Mouse (Mus musculus) cerebellum, postnatal 36 days (tissue): Measurements from ENCODE around the gene Adam1b.
A peak's percentile ranks its signal among the peaks of the same experiment; 100 is the strongest.

Experiments used
- DNase-seq, 2 experiments: peaks; one replicate each; pipeline ENCODE4 v3.0.0; 2021 to 2022; ENCODE audit warnings: mixed read lengths in 2 of 2

Adam1b gene

GRCm38 (mm10) chr5:121493305-121493704 is 9.9 kb downstream of the Adam1b start:
- no peak for DNase-seq

GRCm38 (mm10) chr5:121484801-121485200 is 18.4 kb downstream of the Adam1b start:
- DNase-seq, result no peak

GRCm38 (mm10) chr5:121477680-121478079 is 25.6 kb downstream of the Adam1b start:
- peak in 1 of 2 experiments; percentile 45 for DNase-seq

- DNase-seq, result no peak
Measured at GRCm38 (mm10) chr5:121476040-121476439, 27.2 kb downstream of the Adam1b start.

- DNase-seq, result no peak
Measured at GRCm38 (mm10) chr5:121474610-121475009, 28.6 kb downstream of the Adam1b start.

- no peak for DNase-seq
Measured at GRCm38 (mm10) chr5:121472411-121472810, 30.8 kb downstream of the Adam1b start.

GRCm38 (mm10) chr5:121469566-121469965 is 33.7 kb downstream of the Adam1b start:
- no peak for DNase-seq

GRCm38 (mm10) chr5:121463601-121464250 is 39.5 kb downstream of the Adam1b start:
- DNase-seq, result no peak

- DNase-seq, result no peak
Measured at GRCm38 (mm10) chr5:121462967-121463366, 40.3 kb downstream of the Adam1b start.

GRCm38 (mm10) chr5:121462171-121462502 is 41.1 kb downstream of the Adam1b start:
- DNase-seq, result no peak

GRCm38 (mm10) chr5:121461339-121462170 is 41.7 kb downstream of the Adam1b start:
- no peak for DNase-seq

GRCm38 (mm10) chr5:121455510-121456265 is 47.5 kb downstream of the Adam1b start:
- no peak for DNase-seq

- no peak for DNase-seq
Measured at GRCm38 (mm10) chr5:121454503-121454782, 48.8 kb downstream of the Adam1b start.

- no peak for DNase-seq
Measured at GRCm38 (mm10) chr5:121453743-121454502, 49.3 kb downstream of the Adam1b start.

- DNase-seq, result peak; percentile 50 to 54
Measured at GRCm38 (mm10) chr5:121452906-121453305, 50.3 kb downstream of the Adam1b start.

- DNase-seq, result peak; percentile 97 to 99
Measured at GRCm38 (mm10) chr5:121452026-121452869, 51.0 kb downstream of the Adam1b start, which contains the start of gene Erp29. Erp29 (minus strand) TSS chr5:121452506.

- DNase-seq, result peak; percentile 36 to 42
Measured at GRCm38 (mm10) chr5:121451644-121452025, 51.6 kb downstream of the Adam1b start, which contains the start of gene Tmem116. Tmem116 (plus strand) TSS chr5:121451893.

- no peak for DNase-seq
Measured at GRCm38 (mm10) chr5:121451203-121451602, 52.0 kb downstream of the Adam1b start.

- DNase-seq, result no peak
Measured at GRCm38 (mm10) chr5:121450476-121450875, 52.8 kb downstream of the Adam1b start.
